Mouse (Mus musculus) ES-E14 (cell line): ENCODE measurements around the gene Als2cr12. TPM values are rescaled to one million over a fixed set of nuclear protein-coding genes. Genes with fewer than 3 reads are reported as not detected.

Experiments
- DNase-seq: peaks from one replicate; pipeline ENCODE4 v3.0.0-alpha.2; 2013; ENCODE audit warnings: low read depth, low spot score
- H3K27ac ChIP-seq: 2 replicates; pipeline ENCODE4 v1.5.1; 2012; ENCODE audit warnings: low read depth, mild to moderate bottlenecking, low read length, moderate library complexity, mixed read lengths; ENCODE audit not compliant: poor library complexity, insufficient read depth, severe bottlenecking
- H3K36me3 ChIP-seq: 2 replicates; pipeline ENCODE4 v1.6.1; 2012; ENCODE audit warnings: mild to moderate bottlenecking, low read length, moderate library complexity, mixed read lengths; ENCODE audit not compliant: control insufficient read depth, poor library complexity, insufficient read depth, severe bottlenecking
- H3K4me1 ChIP-seq, 2 experiments: fragments of 150-350 bp in 1 of 2; sonication (generic) in 1 of 2; 2 replicates each; pipeline ENCODE4 v1.6.1; 2012; ENCODE audit warnings: low read length in 2 of 2, mild to moderate bottlenecking in 1 of 2, mixed read lengths in 1 of 2; ENCODE audit not compliant: control insufficient read depth in 2 of 2, insufficient read depth in 2 of 2, poor library complexity in 1 of 2
- H3K4me3 ChIP-seq, 2 experiments: fragments of 150-350 bp in 1 of 2; sonication (generic) in 1 of 2; 2 replicates each; pipeline ENCODE4 v1.5.1; 2012; ENCODE audit warnings: low read length in 2 of 2, low read depth in 1 of 2, mild to moderate bottlenecking in 1 of 2, mixed read lengths in 1 of 2; ENCODE audit not compliant: insufficient read depth in 1 of 2, poor library complexity in 1 of 2, severe bottlenecking in 1 of 2
- H3K9ac ChIP-seq: 2 replicates; pipeline ENCODE4 v1.6.1; 2012; ENCODE audit warnings: low read depth, mild to moderate bottlenecking, low read length, mixed read lengths; ENCODE audit not compliant: poor library complexity, insufficient read depth, severe bottlenecking
- H3K9me3 ChIP-seq: fragments of 150-350 bp; sonication (generic); 2 replicates; pipeline ENCODE4 v1.6.1; 2012; ENCODE audit warnings: low read depth, mild to moderate bottlenecking, low read length; ENCODE audit not compliant: control insufficient read depth, insufficient read depth
- CHD2 ChIP-seq: IDR thresholded peaks from 2 replicates; pipeline ENCODE4 v1.6.1; 2014; ENCODE audit warnings: mild to moderate bottlenecking, low read depth, low read length, inconsistent platforms
- HCFC1 ChIP-seq: IDR thresholded peaks from 2 replicates; pipeline ENCODE4 v1.6.1; 2012; ENCODE audit warnings: low read length, inconsistent platforms, borderline replicate concordance; ENCODE audit not compliant: insufficient read depth
- MAFK ChIP-seq: IDR thresholded peaks from 2 replicates; pipeline ENCODE4 v1.6.1; 2014; ENCODE audit warnings: mild to moderate bottlenecking, low read depth, low read length, inconsistent platforms; ENCODE audit not compliant: insufficient read depth
- ZC3H11A ChIP-seq: IDR thresholded peaks from 2 replicates; pipeline ENCODE4 v1.6.1; 2012; ENCODE audit warnings: low read depth, mild to moderate bottlenecking, inconsistent platforms, low read length, borderline replicate concordance
- ZNF384 ChIP-seq: IDR thresholded peaks from 2 replicates; pipeline ENCODE4 v1.6.1; 2012; ENCODE audit warnings: low read depth, low read length, inconsistent platforms
- in situ Hi-C, 2 experiments: fragments of 600-800 bp; cut with MboI; formaldehyde crosslinking; loops; one replicate each; pipeline ENCODE4 v1.15.1; 2025; ENCODE audit warnings: low sequenced_read_pairs in 2 of 2, inconsistent platforms in 1 of 2; ENCODE audit not compliant: unreplicated experiment in 2 of 2
- total RNA-seq: library from RNA; depleted of rRNA; stranded (reverse); fragments of 300-350 nt; gene quantifications from 2 replicates; pipeline ENCODE4 v1.2.3, GENCODE M21; 2012; rRNA removed

The Als2cr12 gene
- total RNA-seq, 1 experiment, result 0.22 TPM

GRCm38 (mm10) chr1:58603738-58604137 is 92.1 kb downstream of the Als2cr12 start:
- Histone ChIP-seq H3K4me1 (no peaks in the 10 kb centered on the region), H3K27ac (no peak overlapping the region), H3K9me3 (no peaks in the 10 kb centered on the region), H3K9ac (no peak overlapping the region), H3K36me3 (no peaks in the 10 kb centered on the region), H3K4me3 (no peak overlapping the region)
- TF ChIP-seq HCFC1 (no peak), CHD2 (no peak), ZC3H11A (no peak), MAFK (no peak), ZNF384 (no peak)
- DNase-seq, result no peak
- in situ Hi-C loops, result no loop called here

DNA sequence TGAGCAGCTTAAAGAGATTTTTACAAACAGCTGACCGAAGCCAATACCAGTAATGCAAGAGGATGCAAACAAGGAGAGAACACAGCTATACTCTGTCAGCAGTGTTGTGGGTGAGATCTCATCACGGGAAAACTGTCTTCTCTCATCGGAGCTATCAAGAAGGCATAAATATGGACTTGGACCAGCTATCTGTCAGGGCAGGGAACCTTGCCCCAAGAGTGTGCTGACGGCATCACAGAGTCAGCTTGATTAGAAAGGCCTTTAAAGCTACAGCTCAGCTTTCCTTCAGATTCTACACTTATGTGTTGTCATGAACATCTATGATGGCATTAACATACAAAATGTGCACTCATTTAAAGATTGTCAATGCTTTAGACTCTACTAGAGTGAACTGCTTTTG is 93.1 kb downstream of the Als2cr12 start:
- no peaks in the 10 kb centered on the region for H3K4me1 ChIP-seq
- no peaks in the 10 kb centered on the region for H3K36me3 ChIP-seq
- H3K4me3 ChIP-seq, result no peak overlapping the region
- no peak for DNase-seq
- no peaks in the 10 kb centered on the region for H3K9me3 ChIP-seq
- H3K27ac ChIP-seq, result no peak overlapping the region
- TF ChIP-seq ZNF384, result no peak
- H3K9ac ChIP-seq, result no peak overlapping the region
- in situ Hi-C loops, result no loop called here

Other genes starting within 250 kb of the Als2cr12 start
- gene Orc2, start 190.9 kb downstream of the Als2cr12 start, total RNA-seq, result 49.9 and 71.3 TPM in 2 replicates
- 17.6 and 22.7 TPM in 2 replicates for gene Fam126b, start 109.7 kb downstream of the Als2cr12 start, total RNA-seq
- 120 and 124 TPM in 2 replicates for gene Ndufb3, start 109.6 kb downstream of the Als2cr12 start, total RNA-seq
- gene Cflar, start 15.5 kb upstream of the Als2cr12 start, total RNA-seq, result 12.9 and 16.4 TPM in 2 replicates
- gene Casp8, start 99.4 kb upstream of the Als2cr12 start, total RNA-seq, result 1.6 and 2.5 TPM in 2 replicates